Mouse (Mus musculus): ENCODE data around the gene Lrrk1.

- no peak for TF ChIP-seq EP300 (IDR thresholded peaks at IDR 0.05; ENCODE audit: low read depth)
- TF ChIP-seq CTCF (IDR thresholded peaks at IDR 0.05; ENCODE audit: low read depth), result no peak
Measured at GRCm38 (mm10) chr7:66348588-66348987, 39.6 kb downstream of the Lrrk1 start.

Data from liver, embryonic 14.5 days (tissue).